Mouse (Mus musculus): ENCODE data around the gene Spock1.

- TF ChIP-seq CTCF (conservative IDR thresholded peaks at IDR 0.05 in 1 of 2, IDR thresholded peaks at IDR 0.05 in 1 of 2; ENCODE audit: low read depth in 2 of 2, low read length in 2 of 2) (no peak), POLR2A (IDR thresholded peaks at IDR 0.05; ENCODE audit: low read depth, low read length) (no peak), MAFK (IDR thresholded peaks at IDR 0.05; ENCODE audit: insufficient replicate concordance, low read length) (no peak), E2F4 (IDR thresholded peaks at IDR 0.05; ENCODE audit: insufficient replicate concordance, low read depth, low read length) (no peak)
Measured at GRCm38 (mm10) chr13:57879817-57880216, 28.3 kb downstream of the Spock1 start.
